Mouse (Mus musculus) lung, postnatal 0 days (tissue): ENCODE data around the gene Ptp4a2.

Experiments
- CTCF ChIP-seq: IDR thresholded peaks from 2 replicates; pipeline ENCODE4 v1.5.1; 2016; ENCODE audit warnings: antibody characterized with exemption, mild to moderate bottlenecking
- EP300 ChIP-seq: IDR thresholded peaks from 2 replicates; pipeline ENCODE4 v1.6.1; 2016; ENCODE audit warnings: antibody characterized with exemption, mild to moderate bottlenecking, control low read depth

DNA sequence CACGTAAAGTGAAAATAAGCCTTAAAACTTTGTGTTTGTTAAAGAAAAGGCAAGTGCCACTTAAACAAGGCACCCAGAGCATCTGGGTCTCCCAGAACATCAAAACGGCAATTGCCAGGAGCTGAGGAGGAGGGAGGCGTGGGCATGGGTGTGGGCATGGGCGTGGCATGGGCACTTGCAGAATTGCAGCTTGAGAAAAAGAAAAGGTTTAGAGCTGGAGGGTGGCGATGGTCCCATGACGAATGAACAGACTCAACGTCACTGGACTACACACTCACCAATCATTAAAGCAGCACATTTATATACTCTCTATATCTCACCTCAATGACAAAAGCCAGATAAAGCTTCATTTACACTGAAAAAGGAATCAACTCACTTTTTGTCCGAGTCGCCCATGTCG, 63.8 kb downstream of the Ptp4a2 start:
- no peak for TF ChIP-seq CTCF
- TF ChIP-seq EP300, result no peak
